Mouse (Mus musculus) heart, postnatal 25 days (tissue): Measurements from ENCODE around the gene Kcnq5. TPM values are rescaled to one million over a fixed set of nuclear protein-coding genes. Genes with fewer than 3 reads are reported as not detected.
"Not testable (repeated sequence)": the region's sequence is repeated elsewhere in the genome, so short reads cannot be mapped to it uniquely, and the experiment has no call there.

ENCODE experiments used
- DNase-seq: peaks from one replicate; pipeline ENCODE4 v3.0.0; 2022; ENCODE audit warnings: low spot score
- intact Hi-C: fragments of 180-260 bp; cut with DNase I; formaldehyde crosslinking; loops from one replicate; pipeline ENCODE4 v1.15.1; 2025
- total RNA-seq, 2 experiments: library from RNA; stranded (reverse); gene quantifications; 2 replicates each; pipeline ENCODE4 v1.2.3; 2021

The Kcnq5 gene
- total RNA-seq, 2 experiments from 2014 or later = 3.1 to 3.6 TPM

GRCm38 (mm10) chr1:21684444-21684843, 277.3 kb downstream of the Kcnq5 start:
- intact Hi-C loops = no loop called here

DNA sequence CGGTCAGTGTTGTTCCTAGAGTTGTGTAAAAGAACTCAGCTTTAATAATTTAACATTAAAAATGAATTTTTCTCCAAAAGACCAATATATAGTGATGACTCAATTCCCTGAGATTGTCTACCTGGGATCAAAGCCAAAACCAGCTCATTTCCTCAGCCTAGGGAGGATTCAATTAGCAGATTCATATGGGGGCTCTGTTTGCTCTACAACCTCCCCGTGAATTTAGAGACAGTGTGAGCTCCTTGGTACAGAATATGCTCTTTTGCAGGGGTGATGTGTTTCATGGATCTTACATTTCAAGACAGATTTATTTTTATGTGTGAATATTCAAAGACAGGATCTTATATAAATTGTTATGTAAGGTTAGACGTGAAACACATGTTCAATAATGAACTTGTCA, 284.9 kb downstream of the Kcnq5 start:
- no peak for DNase-seq
- intact Hi-C loops = no loop called here

More at GRCm38 (mm10) chr1:21684444-21684843, 277.3 kb downstream of the Kcnq5 start:
- no peak for DNase-seq

GRCm38 (mm10) chr1:21660840-21661239, 300.9 kb downstream of the Kcnq5 start:
- no peak for DNase-seq
- intact Hi-C loops = no loop called here

- intact Hi-C loops = no loop called here
- DNase-seq = no peak
Observed at GRCm38 (mm10) chr1:21650820-21651219, 310.9 kb downstream of the Kcnq5 start.

DNA sequence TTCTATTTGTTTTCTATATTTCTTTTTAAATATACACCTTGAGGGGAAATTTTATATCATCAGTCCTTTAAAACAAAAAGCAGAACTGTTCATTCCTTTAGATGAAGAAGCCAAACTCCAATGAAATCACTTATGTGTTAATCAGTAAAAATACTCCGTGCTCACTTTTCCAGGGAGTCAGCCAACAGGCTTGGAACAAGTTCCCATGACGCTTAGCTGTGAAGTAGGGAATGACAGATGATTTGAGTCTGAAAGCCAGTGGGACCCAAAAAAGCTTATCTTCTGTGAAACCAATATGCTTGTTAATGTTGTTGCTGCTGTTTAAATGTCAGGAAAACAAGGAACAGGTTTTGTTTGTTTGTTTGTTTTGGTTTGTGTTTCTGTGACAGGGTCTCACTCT, 326.3 kb downstream of the Kcnq5 start:
- intact Hi-C loops = loop anchor here (10.0 kb wide), 1 partner anchor 629 kb away; no protein-coding TSS in a partner anchor
- no peak for DNase-seq

- intact Hi-C loops = loop anchor here (10.0 kb wide), 1 partner anchor 631 kb away; no protein-coding TSS in a partner anchor
- DNase-seq = no peak
Observed at GRCm38 (mm10) chr1:21634013-21634412, 327.7 kb downstream of the Kcnq5 start.

DNA sequence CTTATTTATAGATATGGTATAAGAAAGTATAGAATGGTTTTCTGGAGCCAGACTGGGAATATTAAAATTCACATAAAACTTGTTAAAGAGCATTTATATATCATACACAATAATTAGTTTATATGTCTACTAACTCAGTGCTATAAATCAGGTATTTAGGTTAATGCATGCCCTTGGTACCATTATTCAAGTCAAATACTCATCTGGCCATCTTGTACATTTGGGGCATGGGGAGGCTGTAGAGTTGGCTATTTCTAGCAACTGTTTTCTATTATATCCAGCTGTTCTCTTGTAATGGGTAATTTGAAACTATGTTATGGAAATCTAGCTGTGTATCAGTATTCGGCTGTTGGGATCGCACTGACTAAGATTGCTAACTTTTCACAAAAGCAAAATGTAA, 339.3 kb downstream of the Kcnq5 start:
- no peak for DNase-seq
- intact Hi-C loops = no loop called here

GRCm38 (mm10) chr1:21622039-21622438, 339.7 kb downstream of the Kcnq5 start:
- intact Hi-C loops = no loop called here
- no peak for DNase-seq

DNA sequence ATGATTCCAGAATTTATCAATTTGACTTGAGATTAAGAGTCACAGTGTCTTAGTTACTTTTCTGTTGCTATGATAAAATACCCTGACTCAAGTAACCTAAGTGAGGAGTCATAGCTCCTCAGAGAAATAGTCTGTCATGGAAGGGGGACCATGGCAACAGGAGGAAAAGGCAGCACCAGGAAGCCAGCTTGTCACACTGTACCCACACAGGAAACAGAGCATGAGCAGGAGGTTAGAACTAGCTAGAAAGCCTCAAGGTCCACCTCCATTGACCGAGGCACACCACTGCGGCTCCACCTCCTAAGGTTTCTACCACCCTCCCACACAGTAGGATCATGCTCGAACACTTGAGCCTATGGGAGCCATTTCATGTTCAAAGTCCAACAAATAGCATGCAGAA, 343.0 kb downstream of the Kcnq5 start:
- intact Hi-C loops = no loop called here
- no peak for DNase-seq

GRCm38 (mm10) chr1:21616666-21617065, 345.1 kb downstream of the Kcnq5 start:
- no peak for DNase-seq
- intact Hi-C loops = no loop called here

DNA sequence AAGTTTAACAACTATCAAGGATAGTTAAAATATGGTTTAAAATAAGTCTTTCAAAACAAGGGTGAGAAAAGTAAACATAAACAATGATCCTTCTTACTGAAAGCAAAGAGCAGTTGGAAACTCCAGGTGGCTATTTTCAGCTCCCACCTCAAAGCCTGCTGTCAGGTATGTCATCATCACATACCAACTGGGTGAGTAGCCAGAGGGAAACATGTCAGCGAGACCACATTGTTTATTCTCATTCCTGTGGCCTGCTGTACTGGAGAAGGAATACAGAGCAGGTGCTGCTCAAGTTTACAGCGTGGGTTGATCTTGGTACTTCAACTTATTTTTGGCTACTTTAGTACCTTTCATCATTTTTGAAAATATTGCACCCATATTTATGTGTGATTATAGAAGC, 347.8 kb downstream of the Kcnq5 start:
- DNase-seq = no peak
- intact Hi-C loops = no loop called here

DNA sequence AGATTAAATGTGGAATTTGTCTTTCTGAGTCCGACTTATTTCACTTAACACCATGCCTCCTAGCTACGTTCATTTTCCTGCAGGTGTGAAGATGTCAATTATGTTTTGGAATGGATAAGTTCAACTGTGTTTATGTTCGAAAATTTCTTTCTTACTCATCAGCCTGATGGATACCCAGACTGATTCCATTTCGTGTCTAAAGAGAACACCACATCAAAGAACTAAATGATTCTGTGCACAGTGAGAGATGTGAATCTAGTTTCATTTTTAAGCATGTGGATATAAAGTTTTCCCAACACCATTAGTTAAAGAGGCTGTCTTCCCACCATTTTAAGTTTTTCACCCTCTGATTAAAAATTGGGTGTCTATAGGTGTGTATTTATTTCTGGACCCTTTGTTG, 357.7 kb downstream of the Kcnq5 start:
- no peak for DNase-seq
- intact Hi-C loops = no loop called here

GRCm38 (mm10) chr1:21602567-21602966, 359.2 kb downstream of the Kcnq5 start:
- intact Hi-C loops = no loop called here
- DNase-seq = no peak

GRCm38 (mm10) chr1:21600606-21601005, 361.1 kb downstream of the Kcnq5 start:
- intact Hi-C loops = no loop called here

GRCm38 (mm10) chr1:21593872-21594271, 367.9 kb downstream of the Kcnq5 start:
- DNase-seq = no peak
- intact Hi-C loops = no loop called here

More at GRCm38 (mm10) chr1:21600606-21601005, 361.1 kb downstream of the Kcnq5 start:
- no peak for DNase-seq

- intact Hi-C loops, DNase-seq: not testable (repeated sequence)
Observed at GRCm38 (mm10) chr1:21567397-21567796, 394.3 kb downstream of the Kcnq5 start.

DNA sequence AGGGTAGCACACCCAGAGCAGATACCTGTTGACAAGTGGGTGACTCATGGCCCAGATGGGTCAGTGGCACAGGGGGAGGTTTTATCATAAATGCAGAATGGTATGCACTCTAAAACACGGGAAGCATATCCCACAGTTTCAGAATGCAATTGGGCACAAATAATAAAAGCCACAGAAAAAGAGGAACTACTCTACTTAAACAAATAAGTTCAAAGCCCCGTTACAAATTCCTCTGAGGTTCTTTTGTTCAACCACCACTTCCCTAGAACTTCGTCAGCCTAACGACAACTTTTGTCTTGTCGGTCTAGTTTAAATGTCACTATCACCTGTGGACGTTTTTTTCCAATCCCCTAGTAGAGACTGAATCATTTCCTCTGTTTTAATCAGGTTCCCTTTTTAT, 407.1 kb downstream of the Kcnq5 start:
- intact Hi-C loops = no loop called here
- no peak for DNase-seq

DNA sequence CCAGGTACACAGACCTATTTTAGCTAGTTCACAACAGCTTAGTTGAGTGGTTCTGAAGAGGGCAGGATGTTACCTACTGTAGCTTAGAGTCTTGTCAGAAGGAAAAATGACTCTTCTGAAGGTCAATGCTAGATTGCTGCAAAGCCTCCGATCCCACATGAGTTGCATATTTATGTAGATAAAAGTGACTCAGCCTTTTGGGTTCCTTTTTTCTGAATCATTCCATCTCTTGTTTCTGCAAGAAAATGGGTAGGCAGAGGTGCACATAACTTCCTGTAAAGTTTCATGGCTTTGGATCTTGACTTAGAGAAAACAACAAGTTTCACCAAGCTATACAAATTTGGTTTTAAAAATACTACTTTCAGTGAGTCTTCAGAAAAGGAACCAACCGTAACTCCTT, 409.0 kb downstream of the Kcnq5 start:
- DNase-seq = no peak
- intact Hi-C loops = no loop called here

- intact Hi-C loops = no loop called here
- DNase-seq = no peak
Observed at GRCm38 (mm10) chr1:21543909-21544308, 417.8 kb downstream of the Kcnq5 start.

GRCm38 (mm10) chr1:21539486-21539885, 422.3 kb downstream of the Kcnq5 start:
- intact Hi-C loops = no loop called here
- DNase-seq = no peak

GRCm38 (mm10) chr1:21530823-21531222, 430.9 kb downstream of the Kcnq5 start:
- DNase-seq = no peak
- intact Hi-C loops = no loop called here

- DNase-seq = no peak
- intact Hi-C loops = no loop called here
Observed at GRCm38 (mm10) chr1:21521995-21522394, 439.7 kb downstream of the Kcnq5 start.

DNA sequence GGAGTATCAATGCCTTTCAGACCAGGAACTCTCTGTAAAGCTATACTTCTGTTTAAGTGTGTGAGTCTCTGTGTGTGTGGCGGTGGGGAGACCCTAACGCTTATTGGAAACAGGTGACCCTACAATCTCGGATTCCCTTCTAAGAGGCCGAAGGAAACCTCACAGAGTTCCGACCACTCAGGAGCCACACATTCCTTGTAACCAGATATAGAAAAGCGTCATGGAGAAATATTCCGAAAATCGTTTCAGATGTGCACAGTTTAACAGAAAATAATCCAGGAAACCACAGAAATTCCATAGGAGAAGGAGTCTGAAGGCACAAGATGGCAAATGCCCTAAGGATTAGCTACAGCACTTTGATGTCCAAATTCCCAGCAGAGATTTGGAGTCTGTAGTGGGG, 440.3 kb downstream of the Kcnq5 start:
- DNase-seq = no peak
- intact Hi-C loops = no loop called here
